Mouse (Mus musculus): ENCODE results near the gene Mat1a. TPM values are rescaled to one million over a fixed set of nuclear protein-coding genes. Genes with fewer than 3 reads are reported as not detected.

Mat1a gene
- total and polyA plus RNA-seq, 3 experiments, result not detected

DNA sequence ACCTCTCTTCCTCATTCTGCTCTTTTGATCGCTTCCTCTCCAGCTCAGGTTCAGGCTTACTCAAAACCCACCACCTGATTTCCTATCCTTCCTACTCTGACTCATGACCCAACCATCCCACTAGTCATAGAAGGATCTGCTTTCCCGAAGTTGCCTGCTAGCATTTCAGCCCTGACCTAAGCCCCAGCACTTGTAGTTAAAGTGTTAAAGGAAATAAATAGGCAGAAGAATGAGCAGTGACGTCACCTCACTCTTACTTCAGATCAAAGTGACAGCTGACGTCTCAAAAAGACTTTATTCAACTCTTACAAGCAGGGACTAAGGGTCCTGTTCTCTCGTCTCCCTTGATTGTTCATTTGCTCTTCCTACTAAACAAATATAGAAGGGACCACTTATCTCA lies 62.4 kb downstream of the Mat1a start:
- H3K9ac ChIP-seq (ENCODE audit: control insufficient read depth, low read depth, low read length, poor library complexity, severe bottlenecking), result no peak overlapping the region
- no peak for TF ChIP-seq BHLHE40 (IDR thresholded peaks at IDR 0.05; ENCODE audit: borderline replicate concordance, low read depth, low read length)
- no peak overlapping the region for H3K4me3 ChIP-seq (ENCODE audit: control insufficient read depth in 1 of 2, insufficient read depth in 1 of 2, low read depth in 2 of 2, low read length in 2 of 2)
- H3K79me2 ChIP-seq (ENCODE audit: control insufficient read depth, insufficient read depth, low read length, poor library complexity), result no peaks in the 10 kb centered on the region
- no peaks in the 10 kb centered on the region for H3K27me3 ChIP-seq (ENCODE audit: control insufficient read depth in 1 of 2, insufficient read depth in 2 of 2, low read length in 2 of 2)
- H3K27ac ChIP-seq (ENCODE audit: control insufficient read depth, low read depth, low read length), result no peak overlapping the region
- H3K4me1 ChIP-seq (ENCODE audit: control insufficient read depth in 1 of 2, insufficient read depth in 2 of 2, low read length in 2 of 2), result no peaks in the 10 kb centered on the region
- H3K36me3 ChIP-seq (ENCODE audit: control insufficient read depth in 1 of 2, insufficient read depth in 2 of 2, low read length in 2 of 2), result no peaks in the 10 kb centered on the region
- no peaks in the 10 kb centered on the region for H3K9me3 ChIP-seq (replicated peaks; ENCODE audit: insufficient read depth, low read length)
- DNase-seq (ENCODE audit: low read depth, low spot score), result no peak

DNA sequence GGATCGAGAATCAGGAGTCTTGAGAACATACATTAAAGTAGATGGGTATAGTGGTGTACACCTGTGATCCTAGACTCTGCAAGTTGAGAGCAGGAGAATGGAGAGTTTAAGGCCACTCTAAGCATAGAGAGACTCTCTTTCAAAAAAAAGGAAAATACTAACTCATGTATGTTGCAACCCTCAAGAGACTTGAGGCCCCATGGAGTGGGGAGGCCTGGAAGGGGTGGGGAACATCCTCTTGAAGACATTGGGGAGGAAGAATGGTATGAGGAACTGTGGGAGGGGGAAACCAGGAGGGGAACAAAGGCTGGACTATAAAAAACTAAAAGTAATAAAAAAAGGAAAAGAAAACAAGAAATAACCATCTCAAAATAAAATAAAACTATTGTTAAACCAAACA lies 63.7 kb downstream of the Mat1a start:
- H3K9ac ChIP-seq (ENCODE audit: control insufficient read depth, low read depth, low read length, poor library complexity, severe bottlenecking), result no peak overlapping the region
- no peaks in the 10 kb centered on the region for H3K36me3 ChIP-seq (ENCODE audit: control insufficient read depth in 1 of 2, insufficient read depth in 2 of 2, low read length in 2 of 2)
- no peaks in the 10 kb centered on the region for H3K79me2 ChIP-seq (ENCODE audit: control insufficient read depth, insufficient read depth, low read length, poor library complexity)
- H3K4me3 ChIP-seq (ENCODE audit: control insufficient read depth in 1 of 2, insufficient read depth in 1 of 2, low read depth in 2 of 2, low read length in 2 of 2), result no peak overlapping the region
- DNase-seq (ENCODE audit: low read depth, low spot score), result no peak
- no peak for TF ChIP-seq MYC (IDR thresholded peaks at IDR 0.05; ENCODE audit: low read depth, low read length)
- TF ChIP-seq CHD2 (IDR thresholded peaks at IDR 0.05; ENCODE audit: low read length), result no peak
- TF ChIP-seq GABPA (IDR thresholded peaks at IDR 0.05; ENCODE audit: low read depth, low read length), result no peak
- TF ChIP-seq ZC3H11A (IDR thresholded peaks at IDR 0.05; ENCODE audit: low read depth, low read length), result no peak
- no peak for TF ChIP-seq E2F4 (IDR thresholded peaks at IDR 0.05; ENCODE audit: borderline replicate concordance, low read depth, low read length)
- TF ChIP-seq MEF2A (IDR thresholded peaks at IDR 0.05; ENCODE audit: extremely low read depth, insufficient replicate concordance, low read depth, low read length, poor library complexity, severe bottlenecking), result no peak
- TF ChIP-seq USF2 (IDR thresholded peaks at IDR 0.05; ENCODE audit: borderline replicate concordance in 1 of 2, insufficient read depth in 1 of 2, low read depth in 1 of 2, low read length in 2 of 2), result no peak
- H3K9me3 ChIP-seq (replicated peaks; ENCODE audit: insufficient read depth, low read length), result no peaks in the 10 kb centered on the region
- H3K27me3 ChIP-seq (ENCODE audit: control insufficient read depth in 1 of 2, insufficient read depth in 2 of 2, low read length in 2 of 2), result no peaks in the 10 kb centered on the region
- no peak overlapping the region for H3K27ac ChIP-seq (ENCODE audit: control insufficient read depth, low read depth, low read length)
- H3K4me1 ChIP-seq (ENCODE audit: control insufficient read depth in 1 of 2, insufficient read depth in 2 of 2, low read length in 2 of 2), result no peaks in the 10 kb centered on the region

GRCm38 (mm10) chr14:41170514-41170913 lies 65.7 kb downstream of the Mat1a start:
- DNase-seq (ENCODE audit: low read depth, low spot score), result no peak
- no peak overlapping the region for H3K4me3 ChIP-seq (ENCODE audit: control insufficient read depth in 1 of 2, insufficient read depth in 1 of 2, low read depth in 2 of 2, low read length in 2 of 2)
- TF ChIP-seq CHD2 (IDR thresholded peaks at IDR 0.05; ENCODE audit: low read length) (no peak), CHD1 (IDR thresholded peaks at IDR 0.05; ENCODE audit: low read depth, low read length) (no peak), ZMIZ1 (IDR thresholded peaks at IDR 0.05; ENCODE audit: low read depth, low read length) (no peak), ZC3H11A (IDR thresholded peaks at IDR 0.05; ENCODE audit: low read depth, low read length) (no peak), MEF2A (IDR thresholded peaks at IDR 0.05; ENCODE audit: extremely low read depth, insufficient replicate concordance, low read depth, low read length, poor library complexity, severe bottlenecking) (no peak), ZNF384 (IDR thresholded peaks at IDR 0.05; ENCODE audit: low read depth, low read length) (no peak), E2F4 (IDR thresholded peaks at IDR 0.05; ENCODE audit: borderline replicate concordance, low read depth, low read length) (no peak), TAL1 (IDR thresholded peaks at IDR 0.05; ENCODE audit: low read length) (no peak), JUND (IDR thresholded peaks at IDR 0.05; ENCODE audit: low read depth, low read length) (no peak), ETS1 (IDR thresholded peaks at IDR 0.05; ENCODE audit: low read depth, low read length) (no peak), USF1 (IDR thresholded peaks at IDR 0.05; ENCODE audit: low read depth, low read length) (no peak), RAD21 (IDR thresholded peaks at IDR 0.05; ENCODE audit: low read depth, low read length) (no peak), POLR2AphosphoS5 (IDR thresholded peaks at IDR 0.05; ENCODE audit: borderline replicate concordance, low read depth, low read length) (no peak), TCF12 (IDR thresholded peaks at IDR 0.05; ENCODE audit: low read depth, low read length) (no peak), MXI1 (IDR thresholded peaks at IDR 0.05; ENCODE audit: low read depth, low read length) (no peak), POLR2A (IDR thresholded peaks at IDR 0.05; ENCODE audit: control insufficient read depth in 1 of 2, insufficient read depth in 1 of 2, low read depth in 1 of 2, low read length in 2 of 2, poor library complexity in 1 of 2) (no peak)
- H3K27ac ChIP-seq (ENCODE audit: control insufficient read depth, low read depth, low read length), result no peak overlapping the region
- H3K36me3 ChIP-seq (ENCODE audit: control insufficient read depth in 1 of 2, insufficient read depth in 2 of 2, low read length in 2 of 2), result no peaks in the 10 kb centered on the region
- H3K27me3 ChIP-seq (ENCODE audit: control insufficient read depth in 1 of 2, insufficient read depth in 2 of 2, low read length in 2 of 2), result no peaks in the 10 kb centered on the region
- H3K79me2 ChIP-seq (ENCODE audit: control insufficient read depth, insufficient read depth, low read length, poor library complexity), result no peaks in the 10 kb centered on the region
- H3K9ac ChIP-seq (ENCODE audit: control insufficient read depth, low read depth, low read length, poor library complexity, severe bottlenecking), result no peak overlapping the region
- no peaks in the 10 kb centered on the region for H3K4me1 ChIP-seq (ENCODE audit: control insufficient read depth in 1 of 2, insufficient read depth in 2 of 2, low read length in 2 of 2)
- H3K9me3 ChIP-seq (replicated peaks; ENCODE audit: insufficient read depth, low read length), result no peaks in the 10 kb centered on the region

Measured in MEL (cell line).